Mouse (Mus musculus) cerebellum, adult 2 months (tissue): ENCODE data around the gene Gprasp1.

Experiments
- CTCF ChIP-seq: fragments of 200-500 bp; IDR thresholded peaks from 2 replicates; pipeline ENCODE4 v1.5.1; 2011; ENCODE audit warnings: low read depth, mild to moderate bottlenecking, control low read depth, low read length, moderate library complexity, borderline replicate concordance; ENCODE audit not compliant: insufficient read depth
- POLR2A ChIP-seq: fragments of 200-500 bp; IDR thresholded peaks from 2 replicates; pipeline ENCODE4 v1.6.1; 2011; ENCODE audit warnings: low read length, control low read depth, borderline replicate concordance; ENCODE audit not compliant: insufficient read depth

GRCm38 (mm10) chrX:135712845-135713244 is 29.7 kb upstream of the Gprasp1 start:
- TF ChIP-seq POLR2A, result no peak
- TF ChIP-seq CTCF, result no peak
